Mouse (Mus musculus) embryonic facial prominence, embryonic 11.5 days (tissue): ENCODE results near the gene Timm13. TPM values are rescaled to one million over a fixed set of nuclear protein-coding genes. Genes with fewer than 3 reads are reported as not detected.
A peak's percentile ranks its signal among the peaks of the same experiment; 100 is the strongest.

Source experiments
- ATAC-seq: fragments of 200-750 bp; cut with Nextera tagmentation; replicated peaks from 2 replicates; pipeline ENCODE4 v1.8.0; 2017; ENCODE audit warnings: low read depth; ENCODE audit not compliant: insufficient number of reproducible peaks, low FRiP score, low TSS enrichment
- DNase-seq: peaks from one replicate; pipeline ENCODE4 v3.0.0-alpha.2; 2015; ENCODE audit warnings: low spot score
- H3K27ac ChIP-seq: fragments of 300-500 bp; sonication (generic); replicated peaks from 2 replicates; pipeline ENCODE4 v1.5.1; 2014; ENCODE audit warnings: mild to moderate bottlenecking, low read depth, low read length, control low read depth
- H3K27me3 ChIP-seq: fragments of 300-500 bp; sonication (generic); 2 replicates; pipeline ENCODE4 v1.6.1; 2014; ENCODE audit warnings: mild to moderate bottlenecking, low read length, moderate library complexity, mixed read lengths; ENCODE audit not compliant: control insufficient read depth, insufficient read depth
- H3K36me3 ChIP-seq: fragments of 300-500 bp; sonication (generic); replicated peaks from 2 replicates; pipeline ENCODE4 v1.6.1; 2014; ENCODE audit warnings: low read depth, mild to moderate bottlenecking, low read length, moderate library complexity, mixed read lengths; ENCODE audit not compliant: control insufficient read depth, insufficient read depth
- H3K4me1 ChIP-seq: fragments of 300-500 bp; sonication (generic); 2 replicates; pipeline ENCODE4 v1.6.1; 2014; ENCODE audit warnings: low read length, mixed read lengths; ENCODE audit not compliant: control insufficient read depth, insufficient read depth
- H3K4me2 ChIP-seq: fragments of 300-500 bp; sonication (generic); 2 replicates; pipeline ENCODE4 v1.6.1; 2014; ENCODE audit warnings: low read depth, mild to moderate bottlenecking, control low read depth, low read length, moderate library complexity
- H3K4me3 ChIP-seq: fragments of 300-500 bp; sonication (generic); 2 replicates; pipeline ENCODE4 v1.5.1; 2014; ENCODE audit warnings: low read depth, low read length, control low read depth
- H3K9ac ChIP-seq: fragments of 300-500 bp; sonication (generic); replicated peaks from 2 replicates; pipeline ENCODE4 v1.6.1; 2014; ENCODE audit warnings: mild to moderate bottlenecking, control low read depth, low read length
- H3K9me3 ChIP-seq: fragments of 300-500 bp; sonication (generic); replicated peaks from 2 replicates; pipeline ENCODE4 v1.6.1; 2016; ENCODE audit warnings: mild to moderate bottlenecking, low read length, inconsistent platforms, mixed read lengths; ENCODE audit not compliant: control insufficient read depth
- WGBS: fragments of 180-500 bp; shearing (Covaris S2); extraction: QIAGEN DNeasy Blood & Tissue Kit; methylation state at CpG from one replicate; pipeline ENCODE4 v1.1.7; 2014; 5-methylcytosine and 5-hydroxymethylcytosine counted together
- polyA plus RNA-seq: library from polyadenylated mRNA; unstranded; fragments of >200 nt; fragmentation: Nextera tagmentation; extraction: Ambion mirVana; gene quantifications from 2 replicates; pipeline ENCODE4 v1.2.1, GENCODE M21; 2014

The Timm13 gene
- 266 and 347 TPM in 2 replicates for polyA plus RNA-seq

DNA sequence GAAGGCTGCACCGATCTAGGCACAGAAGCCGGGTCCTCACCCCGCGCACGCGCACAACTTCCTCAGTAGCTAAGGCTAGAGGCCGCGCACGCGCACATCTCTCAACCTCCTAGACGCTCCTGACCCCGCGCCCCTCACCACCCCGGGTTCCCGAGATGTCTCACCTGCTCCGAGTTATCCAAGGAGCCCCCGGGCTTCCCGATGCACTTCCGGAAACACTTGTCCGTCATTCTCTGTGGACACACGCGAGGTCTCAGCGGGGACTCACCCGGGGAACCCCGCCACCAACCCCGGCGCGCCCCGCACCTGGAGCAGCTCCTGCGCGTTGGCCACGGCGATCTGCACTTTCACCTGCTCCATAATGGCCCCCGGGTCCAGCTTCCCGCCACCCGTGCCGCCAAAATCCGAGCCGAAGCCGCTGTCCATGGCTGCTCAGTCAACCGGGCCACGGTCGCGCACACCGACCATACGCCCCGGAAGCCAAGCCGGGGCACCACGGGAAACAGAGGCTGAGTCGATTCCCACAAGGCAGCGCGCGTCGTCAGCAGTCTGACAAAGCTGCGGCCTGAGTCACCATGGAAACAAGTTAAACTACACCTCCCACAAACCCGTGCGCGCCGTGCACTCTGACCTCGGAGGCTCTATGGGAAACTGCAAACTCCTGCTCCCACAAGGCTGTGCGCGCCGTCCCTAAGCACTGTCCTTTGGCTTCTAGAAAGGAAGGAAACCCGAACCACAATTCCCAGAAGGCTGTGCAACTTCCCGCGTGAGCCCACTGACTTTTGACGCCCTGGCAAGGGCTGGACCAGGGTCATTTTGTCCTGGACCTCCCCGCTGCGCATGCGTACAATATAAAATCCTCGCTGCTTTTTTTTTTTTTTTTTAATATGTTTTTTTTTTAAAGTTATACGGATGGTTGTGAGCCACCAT lies at the start of gene Timm13:
Gene Timm13, minus strand, starts transcription at position 652 of the 930 bp plus-strand sequence.
- Histone ChIP-seq H3K4me2 (peak within 1 kb of the TSS; percentile 86), H3K27ac (peak within 1 kb of the TSS; percentile 76), H3K4me1 (peaks cover 5% of the 10 kb centered on the region), H3K36me3 (peaks cover 17% of the 10 kb centered on the region), H3K4me3 (peak within 1 kb of the TSS; percentile 92), H3K9me3 (no peaks in the 10 kb centered on the region), H3K27me3 (no peaks in the 10 kb centered on the region), H3K9ac (peak within 1 kb of the TSS; percentile 78)
- under 1% methylated on average over 71 of the region's 72 CpGs for WGBS
- peak; percentile 93 for ATAC-seq
- peak; percentile 99 for DNase-seq

DNA sequence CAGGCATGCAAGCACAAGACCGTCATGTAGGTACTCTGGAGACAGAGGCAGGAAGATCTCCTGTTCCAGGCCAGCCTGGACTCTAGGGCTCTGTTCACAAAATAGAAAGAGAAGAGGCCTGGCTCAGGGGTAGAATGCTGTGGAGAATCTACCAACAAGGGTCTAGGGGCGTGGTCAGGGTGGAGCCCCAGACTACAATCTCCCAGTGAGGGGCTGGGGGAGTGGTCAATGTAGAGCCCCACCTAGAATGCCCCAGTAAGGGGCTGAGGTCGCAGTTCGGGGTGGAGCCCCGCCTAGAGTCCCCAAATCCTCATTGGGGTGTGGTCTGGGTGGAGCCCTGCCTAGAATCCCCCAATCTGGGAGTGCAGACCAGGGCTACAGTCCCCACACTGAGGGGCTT lies 49.5 kb upstream of the Timm13 start:
- Histone ChIP-seq H3K4me1 (no peaks in the 10 kb centered on the region; the same call in 1 of the 2 replicates), H3K9me3 (no peaks in the 10 kb centered on the region), H3K27me3 (no peaks in the 10 kb centered on the region), H3K9ac (no peak overlapping the region), H3K27ac (no peak overlapping the region), H3K36me3 (no peaks in the 10 kb centered on the region), H3K4me2 (no peak overlapping the region), H3K4me3 (no peak overlapping the region)
- 24% methylated on average over 5 of the region's 5 CpGs for WGBS
- ATAC-seq (no peak), DNase-seq (no peak)

DNA sequence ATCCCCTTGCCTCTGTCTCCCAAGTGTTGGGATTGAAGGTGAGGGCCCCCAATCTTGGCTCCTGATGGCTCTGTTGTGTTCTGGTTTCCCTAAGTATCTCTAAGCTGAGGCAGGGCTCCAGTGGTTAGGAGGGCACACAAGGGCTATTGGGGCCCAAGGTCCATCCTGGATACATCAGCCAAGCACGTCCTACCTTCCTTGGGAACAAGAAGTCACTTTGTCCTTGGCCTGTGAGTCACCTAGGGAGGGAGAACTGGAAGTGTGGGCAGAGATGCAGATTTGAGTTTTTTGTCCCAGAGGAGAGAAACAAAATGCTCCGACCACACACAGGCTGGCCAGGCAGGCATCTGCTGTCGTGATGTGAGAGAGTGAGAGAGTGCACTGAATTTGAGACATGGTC lies 48.3 kb upstream of the Timm13 start:
- Histone ChIP-seq H3K4me2 (no peak overlapping the region), H3K27me3 (no peaks in the 10 kb centered on the region), H3K4me3 (no peak overlapping the region), H3K4me1 (no peaks in the 10 kb centered on the region; the same call in 1 of the 2 replicates), H3K27ac (no peak overlapping the region), H3K9ac (no peak overlapping the region), H3K36me3 (no peaks in the 10 kb centered on the region), H3K9me3 (no peaks in the 10 kb centered on the region)
- ATAC-seq (no peak), DNase-seq (no peak)
- WGBS = 68% methylated on average over 3 of the region's 3 CpGs

DNA sequence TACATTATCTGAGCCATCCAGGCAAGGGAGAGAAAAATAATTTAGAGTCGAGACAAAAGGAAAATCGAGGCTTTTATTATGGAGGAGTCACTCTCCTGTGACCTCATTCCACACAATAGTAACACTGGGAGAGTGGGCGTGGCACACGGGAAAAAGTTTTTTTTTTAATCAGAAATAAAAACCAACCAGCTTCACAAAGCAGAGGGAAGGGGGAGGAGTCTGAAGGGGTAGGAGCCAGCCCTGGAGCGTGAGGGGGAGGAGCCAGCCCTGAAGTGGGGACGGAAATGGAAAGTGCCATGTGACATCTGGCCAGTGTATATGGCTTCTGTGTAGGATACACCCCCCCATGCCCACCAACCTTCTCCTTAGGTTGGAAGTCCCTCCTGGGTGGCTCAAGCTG lies 47.8 kb upstream of the Timm13 start:
- WGBS = 23% methylated on average over 6 of the region's 6 CpGs
- Histone ChIP-seq H3K36me3 (no peaks in the 10 kb centered on the region), H3K9ac (no peak overlapping the region), H3K9me3 (no peaks in the 10 kb centered on the region), H3K27me3 (no peaks in the 10 kb centered on the region), H3K27ac (no peak overlapping the region), H3K4me2 (no peak overlapping the region), H3K4me3 (no peak overlapping the region), H3K4me1 (no peaks in the 10 kb centered on the region; the same call in 1 of the 2 replicates)
- peak; percentile 47 for DNase-seq
- ATAC-seq = no peak

DNA sequence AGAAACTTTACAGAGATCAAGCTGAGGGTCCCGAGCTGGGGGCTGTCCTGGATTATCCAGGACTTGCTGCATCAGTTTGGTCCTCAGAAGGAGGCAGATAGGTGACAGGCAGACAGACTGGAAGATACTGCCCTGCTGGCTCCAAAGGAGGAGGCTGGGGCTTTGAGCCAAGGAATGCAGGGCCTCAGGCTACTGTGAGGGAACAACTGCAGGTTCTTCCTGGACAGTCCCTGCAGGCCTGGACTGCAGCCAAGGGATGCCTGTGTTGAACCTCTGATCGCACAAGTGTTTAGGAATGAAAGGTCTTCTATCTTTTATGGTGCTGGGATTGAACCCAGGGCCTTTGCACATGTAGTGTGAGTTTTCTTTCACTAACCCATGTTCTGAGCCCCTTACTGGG lies 47.0 kb upstream of the Timm13 start:
- no peak for DNase-seq
- ATAC-seq = no peak
- Histone ChIP-seq H3K36me3 (no peaks in the 10 kb centered on the region), H3K27ac (no peak overlapping the region), H3K4me2 (no peak overlapping the region), H3K9ac (no peak overlapping the region), H3K4me1 (no peaks in the 10 kb centered on the region; the same call in 1 of the 2 replicates), H3K9me3 (no peaks in the 10 kb centered on the region), H3K4me3 (no peak overlapping the region), H3K27me3 (no peaks in the 10 kb centered on the region)
- 61% methylated on average over 2 of the region's 2 CpGs for WGBS

DNA sequence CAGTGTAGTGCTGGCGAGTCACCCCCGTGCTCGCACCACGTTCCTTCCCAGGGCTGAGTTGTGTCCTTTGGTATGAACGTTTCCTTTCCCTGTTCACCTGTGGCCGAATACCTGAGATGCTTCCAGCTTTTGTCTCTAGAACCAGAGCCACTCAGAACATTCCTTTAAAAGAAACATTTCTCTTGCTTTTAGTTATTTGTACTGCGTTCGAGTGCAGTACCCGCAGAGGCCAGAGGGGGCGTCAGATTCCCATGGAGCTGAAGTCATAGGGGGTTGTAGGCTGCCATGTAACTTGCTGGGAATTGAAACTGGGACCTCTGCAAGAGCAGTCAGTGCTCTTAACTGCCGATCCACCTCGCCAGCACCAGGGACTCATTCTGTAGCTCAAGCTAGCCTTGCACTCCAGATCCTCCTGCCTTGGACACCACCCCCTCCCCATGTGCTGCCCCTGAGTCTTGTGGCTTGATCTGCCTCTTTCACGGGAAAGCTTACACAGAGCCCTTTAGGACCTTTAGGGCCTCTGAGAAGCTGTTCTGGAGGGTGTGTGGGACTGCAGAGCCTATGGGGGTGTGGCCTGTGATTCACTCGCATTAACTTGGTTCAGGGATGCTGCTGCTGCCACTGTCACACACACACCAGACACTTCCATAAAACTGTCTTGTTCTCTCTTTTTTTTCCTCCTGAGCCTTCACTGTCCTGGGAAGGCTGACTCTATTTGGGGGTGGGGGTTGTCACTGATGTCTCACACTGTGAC lies 46.1 kb upstream of the Timm13 start:
- Histone ChIP-seq H3K36me3 (no peaks in the 10 kb centered on the region), H3K4me2 (no peak overlapping the region), H3K9ac (no peak overlapping the region), H3K9me3 (no peaks in the 10 kb centered on the region), H3K27ac (no peak overlapping the region), H3K27me3 (no peaks in the 10 kb centered on the region), H3K4me3 (no peak overlapping the region), H3K4me1 (no peaks in the 10 kb centered on the region; the same call in 1 of the 2 replicates)
- ATAC-seq (no peak), DNase-seq (no peak)
- 65% methylated on average over 14 of the region's 14 CpGs for WGBS

DNA sequence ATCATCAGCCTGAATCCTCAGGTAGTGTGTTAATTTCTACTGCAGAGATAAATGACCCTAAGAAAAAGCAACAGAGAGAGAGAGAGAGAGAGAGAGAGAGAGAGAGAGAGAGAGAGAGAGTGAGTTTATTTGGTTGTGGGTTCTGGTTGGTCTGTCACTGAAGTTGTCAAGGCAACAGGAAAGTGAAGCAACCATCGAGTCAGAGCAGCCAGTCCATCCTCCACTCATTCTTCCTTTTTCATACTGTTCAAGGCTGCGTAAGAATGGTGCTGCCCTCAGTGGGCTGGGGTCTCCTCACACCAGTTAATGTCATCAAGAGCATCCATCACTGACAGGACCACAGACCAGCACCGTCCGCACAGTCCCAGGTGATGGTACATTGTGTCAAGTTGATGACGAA lies 43.5 kb upstream of the Timm13 start:
- 84% methylated on average over 5 of the region's 5 CpGs for WGBS
- H3K36me3 ChIP-seq = no peaks in the 10 kb centered on the region
- no peak overlapping the region for H3K9ac ChIP-seq
- H3K27ac ChIP-seq = no peak overlapping the region
- H3K4me3 ChIP-seq = no peak overlapping the region
- H3K4me1 ChIP-seq = peaks cover 5% of the 10 kb centered on the region; the same call in 1 of the 2 replicates
- no peaks in the 10 kb centered on the region for H3K27me3 ChIP-seq
- DNase-seq (no peak), ATAC-seq (no peak)
- H3K9me3 ChIP-seq = no peaks in the 10 kb centered on the region
- no peak overlapping the region for H3K4me2 ChIP-seq

DNA sequence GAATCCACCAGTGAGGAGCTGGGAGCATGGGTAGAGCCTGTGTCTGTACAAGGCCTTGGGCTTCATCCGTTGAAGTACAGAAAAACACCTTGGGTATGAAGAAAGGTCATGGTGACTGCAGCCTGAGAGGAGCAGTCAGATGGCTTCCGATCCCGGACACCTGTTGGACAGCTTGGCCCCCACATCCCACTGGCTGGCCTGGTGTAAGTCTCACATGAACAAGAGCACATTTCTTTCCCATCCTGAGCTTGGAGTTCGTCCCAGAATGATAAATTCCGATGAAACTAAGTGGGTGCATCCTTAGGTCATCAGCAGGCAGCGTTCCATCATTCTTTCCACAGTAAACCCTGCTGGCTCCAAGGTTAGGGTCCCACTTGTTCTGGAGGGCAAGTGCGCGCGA lies 42.9 kb upstream of the Timm13 start:
- Histone ChIP-seq H3K9ac (no peak overlapping the region), H3K27ac (no peak overlapping the region), H3K4me1 (peaks cover 8% of the 10 kb centered on the region; the same call in 1 of the 2 replicates), H3K36me3 (no peaks in the 10 kb centered on the region), H3K4me2 (no peak overlapping the region), H3K9me3 (no peaks in the 10 kb centered on the region), H3K4me3 (no peak overlapping the region), H3K27me3 (no peaks in the 10 kb centered on the region)
- ATAC-seq = no peak
- DNase-seq = no peak
- WGBS = 89% methylated on average over 9 of the region's 9 CpGs
